Mouse (Mus musculus) adrenal gland, postnatal 25 days (tissue): ENCODE measurements around the gene Zkscan8. TPM values are rescaled to one million over a fixed set of nuclear protein-coding genes. Genes with fewer than 3 reads are reported as not detected.

Experiments used
- total RNA-seq: library from RNA; stranded (reverse); gene quantifications from 2 replicates; pipeline ENCODE4 v1.2.3, GENCODE M21; 2021

The Zkscan8 gene
- total RNA-seq, 1 experiment from 2014 or later: 28.4 TPM

Other genes starting within 250 kb of the Zkscan8 start
- not detected in 2 replicates for gene Gpx5, start 238.4 kb downstream of the Zkscan8 start, total RNA-seq
- gene Gpx6, start 219.0 kb downstream of the Zkscan8 start, total RNA-seq: not detected in 2 replicates
- gene Olfr1367, start 184.2 kb downstream of the Zkscan8 start, total RNA-seq: not detected in 2 replicates
- 9.8 and 13.3 TPM in 2 replicates for gene Zscan12, start 168.3 kb downstream of the Zkscan8 start, total RNA-seq
- 79.0 and 81.0 TPM in 2 replicates for gene Zkscan3, start 128.4 kb downstream of the Zkscan8 start, total RNA-seq
- gene Pgbd1, start 90.1 kb downstream of the Zkscan8 start, total RNA-seq: 0.48 and 1.1 TPM in 2 replicates
- 43.4 and 44.2 TPM in 2 replicates for gene Zscan26, start 77.4 kb downstream of the Zkscan8 start, total RNA-seq
- 1.7 and 2.1 TPM in 2 replicates for gene Nkapl, start 62.6 kb downstream of the Zkscan8 start, total RNA-seq
- gene Zkscan4, start 52.2 kb downstream of the Zkscan8 start, total RNA-seq: 2.7 and 4.8 TPM in 2 replicates
- gene Gm10065, start 51.7 kb downstream of the Zkscan8 start, total RNA-seq: not detected in 2 replicates
- 10.1 and 11.3 TPM in 2 replicates for gene AK157302, start 35.9 kb downstream of the Zkscan8 start, total RNA-seq
- 88.1 and 113 TPM in 2 replicates for gene Gm11273, start 29.7 kb downstream of the Zkscan8 start, total RNA-seq
- not detected in 2 replicates for gene Olfr1366, start 11.7 kb upstream of the Zkscan8 start, total RNA-seq
- not detected in 2 replicates for gene Olfr1535, start 28.8 kb upstream of the Zkscan8 start, total RNA-seq
- gene Olfr1364, start 50.6 kb upstream of the Zkscan8 start, total RNA-seq: not detected in 2 replicates
- gene Olfr1362, start 82.9 kb upstream of the Zkscan8 start, total RNA-seq: not detected in 2 replicates
- not detected in 2 replicates for gene Olfr11, start 111.4 kb upstream of the Zkscan8 start, total RNA-seq
- not detected in 2 replicates for gene Olfr1361, start 132.3 kb upstream of the Zkscan8 start, total RNA-seq
- gene Olfr1360, start 146.3 kb upstream of the Zkscan8 start, total RNA-seq: not detected in 2 replicates
- gene Olfr1359, start 167.0 kb upstream of the Zkscan8 start, total RNA-seq: not detected in 2 replicates
- 91.0 and 102 TPM in 2 replicates for gene Hist1h2bl, start 185.0 kb upstream of the Zkscan8 start, total RNA-seq
- gene Hist1h2ai, start 185.3 kb upstream of the Zkscan8 start, total RNA-seq: 9.0 and 60.3 TPM in 2 replicates
- 105 and 138 TPM in 2 replicates for gene Hist1h3h, start 186.5 kb upstream of the Zkscan8 start, total RNA-seq
- 26.4 and 32.4 TPM in 2 replicates for gene Hist1h2bm, start 190.9 kb upstream of the Zkscan8 start, total RNA-seq
- 20.5 and 22.8 TPM in 2 replicates for gene Hist1h4j, start 203.9 kb upstream of the Zkscan8 start, total RNA-seq
- 152 and 260 TPM in 2 replicates for gene Hist1h4k, start 219.4 kb upstream of the Zkscan8 start, total RNA-seq
- gene Hist1h2ak, start 222.7 kb upstream of the Zkscan8 start, total RNA-seq: 28.8 and 39.5 TPM in 2 replicates
- 52.6 and 54.5 TPM in 2 replicates for gene Hist1h2bn, start 223.0 kb upstream of the Zkscan8 start, total RNA-seq
- 48.9 and 60.4 TPM in 2 replicates for gene Hist1h1b, start 249.5 kb upstream of the Zkscan8 start, total RNA-seq